Mouse (Mus musculus) neural tube, embryonic 11.5 days (tissue): ENCODE results near the gene Hdgfl3. TPM values are rescaled to one million over a fixed set of nuclear protein-coding genes. Genes with fewer than 3 reads are reported as not detected.

Experiments used
- ATAC-seq: fragments of 200-750 bp; cut with Nextera tagmentation; 2 replicates; pipeline ENCODE4 v1.8.0; 2017; ENCODE audit warnings: moderate number of reproducible peaks, mild to moderate bottlenecking, moderate TSS enrichment, moderate library complexity; ENCODE audit not compliant: insufficient read depth, low FRiP score, low TSS enrichment
- DNase-seq: peaks from one replicate; pipeline ENCODE4 v3.0.0-alpha.2; 2015; ENCODE audit warnings: low spot score
- H3K27ac ChIP-seq: fragments of 300-500 bp; sonication (generic); 2 replicates; pipeline ENCODE4 v1.5.1; 2014; ENCODE audit warnings: low read depth, mild to moderate bottlenecking, low read length
- H3K27me3 ChIP-seq: fragments of 300-500 bp; sonication (generic); 2 replicates; pipeline ENCODE4 v1.6.1; 2014; ENCODE audit warnings: mild to moderate bottlenecking, low read length, mixed read lengths; ENCODE audit not compliant: control insufficient read depth, insufficient read depth
- H3K36me3 ChIP-seq: fragments of 300-500 bp; sonication (generic); 2 replicates; pipeline ENCODE4 v1.6.1; 2014; ENCODE audit warnings: mild to moderate bottlenecking, low read length, moderate library complexity, mixed read lengths; ENCODE audit not compliant: control insufficient read depth, insufficient read depth
- H3K4me1 ChIP-seq: fragments of 300-500 bp; sonication (generic); 2 replicates; pipeline ENCODE4 v1.6.1; 2014; ENCODE audit warnings: low read length, mixed read lengths; ENCODE audit not compliant: control insufficient read depth, insufficient read depth
- H3K4me2 ChIP-seq: fragments of 300-500 bp; sonication (generic); 2 replicates; pipeline ENCODE4 v1.6.1; 2014; ENCODE audit warnings: low read depth, mild to moderate bottlenecking, moderate library complexity
- H3K4me3 ChIP-seq: fragments of 300-500 bp; sonication (generic); 2 replicates; pipeline ENCODE4 v1.5.1; 2014; ENCODE audit warnings: low read depth, low read length
- H3K9ac ChIP-seq: fragments of 300-500 bp; sonication (generic); 2 replicates; pipeline ENCODE4 v1.6.1; 2014; ENCODE audit warnings: mild to moderate bottlenecking, low read length
- H3K9me3 ChIP-seq: fragments of 300-500 bp; sonication (generic); 2 replicates; pipeline ENCODE4 v1.6.1; 2016; ENCODE audit warnings: low read length; ENCODE audit not compliant: control insufficient read depth
- WGBS: fragments of 180-500 bp; shearing (Covaris S2); extraction: QIAGEN DNeasy Blood & Tissue Kit; methylation state at CpG from one replicate; pipeline ENCODE4 v1.1.7; 2014; 5-methylcytosine and 5-hydroxymethylcytosine counted together
- polyA plus RNA-seq: library from polyadenylated mRNA; unstranded; fragments of >200 nt; fragmentation: Nextera tagmentation; extraction: Ambion mirVana; gene quantifications from 2 replicates; pipeline ENCODE4 v1.2.1, GENCODE M21; 2014

Hdgfl3 gene
- polyA plus RNA-seq, 1 experiment from 2014 or later, result 40.3 TPM

- Histone ChIP-seq H3K27me3 (0 out of 2 replicates have a peak, but pooled peaks cover 2% of the 10 kb centered on the region), H3K4me3 (no peak overlapping the region), H3K9me3 (no peaks in the 10 kb centered on the region), H3K27ac (no peak overlapping the region), H3K36me3 (no peaks in the 10 kb centered on the region; the same call in 1 of the 2 replicates), H3K9ac (no peak overlapping the region), H3K4me2 (no peak overlapping the region), H3K4me1 (no peaks in the 10 kb centered on the region)
- DNase-seq (no peak), ATAC-seq (no peak)
- WGBS, result 86% methylated on average over 6 of the region's 6 CpGs
Measured at GRCm38 (mm10) chr7:81864552-81864951, 69.7 kb downstream of the Hdgfl3 start.

- 0 out of 2 replicates have a peak overlapping the region, but pooled peaks have one; percentile 8 for H3K27ac ChIP-seq
- no peak overlapping the region for H3K4me3 ChIP-seq
- no peaks in the 10 kb centered on the region for H3K9me3 ChIP-seq
- no peak overlapping the region for H3K9ac ChIP-seq
- no peak overlapping the region for H3K4me2 ChIP-seq
- 74% methylated on average over 24 of the region's 24 CpGs for WGBS
- DNase-seq (no peak), ATAC-seq (no peak)
- no peaks in the 10 kb centered on the region for H3K36me3 ChIP-seq
- H3K4me1 ChIP-seq, result no peaks in the 10 kb centered on the region
- 0 out of 2 replicates have a peak, but pooled peaks cover 2% of the 10 kb centered on the region for H3K27me3 ChIP-seq
Measured at GRCm38 (mm10) chr7:81862587-81863583, 71.4 kb downstream of the Hdgfl3 start.

- ATAC-seq (no peak), DNase-seq (no peak)
- Histone ChIP-seq H3K4me2 (no peak overlapping the region), H3K27me3 (0 out of 2 replicates have a peak, but pooled peaks cover 2% of the 10 kb centered on the region), H3K36me3 (no peaks in the 10 kb centered on the region), H3K9me3 (no peaks in the 10 kb centered on the region), H3K4me3 (no peak overlapping the region), H3K4me1 (no peaks in the 10 kb centered on the region), H3K9ac (no peak overlapping the region), H3K27ac (no peak overlapping the region)
- WGBS, result 74% methylated on average over 4 of the region's 4 CpGs
Measured at GRCm38 (mm10) chr7:81861921-81862320, 72.4 kb downstream of the Hdgfl3 start.

GRCm38 (mm10) chr7:81861461-81861860 lies 72.8 kb downstream of the Hdgfl3 start:
- DNase-seq, result no peak
- Histone ChIP-seq H3K4me1 (no peaks in the 10 kb centered on the region), H3K4me2 (no peak overlapping the region), H3K4me3 (no peak overlapping the region), H3K9me3 (no peaks in the 10 kb centered on the region), H3K9ac (no peak overlapping the region), H3K27me3 (0 out of 2 replicates have a peak, but pooled peaks cover 2% of the 10 kb centered on the region), H3K27ac (no peak overlapping the region), H3K36me3 (no peaks in the 10 kb centered on the region)
- ATAC-seq, result no peak
- 73% methylated on average over 2 of the region's 2 CpGs for WGBS

- Histone ChIP-seq H3K36me3 (no peaks in the 10 kb centered on the region), H3K27me3 (0 out of 2 replicates have a peak, but pooled peaks cover 2% of the 10 kb centered on the region), H3K4me3 (no peak overlapping the region), H3K9me3 (no peaks in the 10 kb centered on the region), H3K4me2 (no peak overlapping the region), H3K9ac (no peak overlapping the region), H3K27ac (no peak overlapping the region), H3K4me1 (no peaks in the 10 kb centered on the region)
- DNase-seq (no peak), ATAC-seq (no peak)
- 77% methylated on average over 5 of the region's 5 CpGs for WGBS
Measured at GRCm38 (mm10) chr7:81860996-81861395, 73.3 kb downstream of the Hdgfl3 start.

GRCm38 (mm10) chr7:81860071-81860470 lies 74.2 kb downstream of the Hdgfl3 start:
- no peaks in the 10 kb centered on the region for H3K36me3 ChIP-seq
- ATAC-seq (no peak), DNase-seq (peak; percentile 23)
- 0 out of 2 replicates have a peak overlapping the region, but pooled peaks have one; percentile 53 for H3K27ac ChIP-seq
- H3K4me3 ChIP-seq, result peak overlapping the region; percentile 63; the same call in 1 of the 2 replicates
- 52% methylated on average over 11 of the region's 11 CpGs for WGBS
- H3K27me3 ChIP-seq, result 0 out of 2 replicates have a peak, but pooled peaks cover 2% of the 10 kb centered on the region
- peak overlapping the region; percentile 98 for H3K4me2 ChIP-seq
- no peak overlapping the region for H3K9ac ChIP-seq
- no peaks in the 10 kb centered on the region for H3K4me1 ChIP-seq
- H3K9me3 ChIP-seq, result no peaks in the 10 kb centered on the region

GRCm38 (mm10) chr7:81858968-81859721 lies 75.1 kb downstream of the Hdgfl3 start, which contains the start of gene Tm6sf1:
Gene Tm6sf1 (plus strand): TSS chr7:81859001.
- ATAC-seq (peak; percentile 84), DNase-seq (peak; percentile 71)
- Histone ChIP-seq H3K27ac (0 out of 2 replicates have a peak within 1 kb of the TSS, but pooled peaks have one; percentile 20), H3K4me2 (peak within 1 kb of the TSS; percentile 98), H3K4me1 (no peaks in the 10 kb centered on the region), H3K9ac (peak within 1 kb of the TSS; percentile 68), H3K27me3 (0 out of 2 replicates have a peak, but pooled peaks cover 2% of the 10 kb centered on the region), H3K4me3 (peak within 1 kb of the TSS; percentile 63), H3K36me3 (no peaks in the 10 kb centered on the region), H3K9me3 (no peaks in the 10 kb centered on the region)
- under 1% methylated on average over 64 of the region's 64 CpGs for WGBS

GRCm38 (mm10) chr7:81858236-81858635 lies 76.0 kb downstream of the Hdgfl3 start:
- WGBS, result 5% methylated on average over 9 of the region's 9 CpGs
- no peak overlapping the region for H3K9ac ChIP-seq
- H3K27me3 ChIP-seq, result 0 out of 2 replicates have a peak, but pooled peaks cover 2% of the 10 kb centered on the region
- peak overlapping the region; percentile 98; the same call in 1 of the 2 replicates for H3K4me2 ChIP-seq
- ATAC-seq (no peak), DNase-seq (peak; percentile 24)
- H3K36me3 ChIP-seq, result no peaks in the 10 kb centered on the region
- no peak overlapping the region for H3K27ac ChIP-seq
- H3K4me3 ChIP-seq, result no peak overlapping the region
- no peaks in the 10 kb centered on the region for H3K9me3 ChIP-seq
- no peaks in the 10 kb centered on the region for H3K4me1 ChIP-seq
